Mouse (Mus musculus) heart, adult 9 months (tissue): ENCODE measurements around the gene Rnf17.

Experiments
- DNase-seq, 2 experiments: peaks; one replicate each; pipeline ENCODE4 v3.0.0; 2022; ENCODE audit warnings: low spot score in 2 of 2

Rnf17 gene

GRCm38 (mm10) chr14:56402311-56403071 is at the start of gene Rnf17:
Gene Rnf17 (plus strand): TSS chr14:56402581.
- DNase-seq, result no peak

- no peak for DNase-seq
Observed at GRCm38 (mm10) chr14:56354803-56355202, 47.6 kb upstream of the Rnf17 start.

GRCm38 (mm10) chr14:56355396-56355795 is 47.0 kb upstream of the Rnf17 start:
- DNase-seq, result no peak

- DNase-seq, result no peak
Observed at GRCm38 (mm10) chr14:56356196-56356595, 46.2 kb upstream of the Rnf17 start.

GRCm38 (mm10) chr14:56358422-56358821 is 44.0 kb upstream of the Rnf17 start:
- no peak for DNase-seq

- no peak for DNase-seq
Observed at GRCm38 (mm10) chr14:56359131-56359530, 43.2 kb upstream of the Rnf17 start.

GRCm38 (mm10) chr14:56364711-56365237 is 37.6 kb upstream of the Rnf17 start, which contains the start of gene Atp12a:
Gene Atp12a (plus strand): TSS chr14:56365068.
- DNase-seq, result no peak

- no peak for DNase-seq
Observed at GRCm38 (mm10) chr14:56365292-56365691, 37.1 kb upstream of the Rnf17 start.

GRCm38 (mm10) chr14:56366712-56367111 is 35.7 kb upstream of the Rnf17 start:
- DNase-seq, result no peak

- DNase-seq, result no peak
Observed at GRCm38 (mm10) chr14:56368834-56369233, 33.5 kb upstream of the Rnf17 start.

GRCm38 (mm10) chr14:56375731-56376130 is 26.6 kb upstream of the Rnf17 start:
- peak; percentile 39 to 53 for DNase-seq

- DNase-seq, result no peak
Observed at GRCm38 (mm10) chr14:56377745-56378144, 24.6 kb upstream of the Rnf17 start.

GRCm38 (mm10) chr14:56379336-56379735 is 23.0 kb upstream of the Rnf17 start:
- no peak for DNase-seq

GRCm38 (mm10) chr14:56382366-56382765 is 20.0 kb upstream of the Rnf17 start:
- DNase-seq, result no peak

- DNase-seq, result no peak
Observed at GRCm38 (mm10) chr14:56390247-56390646, 12.1 kb upstream of the Rnf17 start.

- no peak for DNase-seq
Observed at GRCm38 (mm10) chr14:56393704-56394312, 8.6 kb upstream of the Rnf17 start.

GRCm38 (mm10) chr14:56398001-56398400 is 4.4 kb upstream of the Rnf17 start:
- DNase-seq, result no peak

- no peak for DNase-seq
Observed at GRCm38 (mm10) chr14:56403072-56403375, 643 bp downstream of the Rnf17 start.

GRCm38 (mm10) chr14:56462090-56462489 is 59.7 kb downstream of the Rnf17 start:
- no peak for DNase-seq

GRCm38 (mm10) chr14:56462729-56463128 is 60.3 kb downstream of the Rnf17 start:
- DNase-seq, result no peak

GRCm38 (mm10) chr14:56468145-56468544 is 65.8 kb downstream of the Rnf17 start:
- no peak for DNase-seq

GRCm38 (mm10) chr14:56489806-56490205 is 87.4 kb downstream of the Rnf17 start:
- no peak for DNase-seq

- DNase-seq, result no peak
Observed at GRCm38 (mm10) chr14:56502407-56502806, 100.0 kb downstream of the Rnf17 start.
